Mouse (Mus musculus): ENCODE measurements around the gene Vmn2r89.

- TF ChIP-seq HCFC1 (IDR thresholded peaks at IDR 0.05; ENCODE audit: borderline replicate concordance, insufficient read depth, low read length), result no peak
- no peak for TF ChIP-seq ZC3H11A (IDR thresholded peaks at IDR 0.05; ENCODE audit: borderline replicate concordance, low read depth, low read length)
Observed at GRCm38 (mm10) chr14:51438955-51439354, 12.7 kb upstream of the Vmn2r89 start.
